Mouse (Mus musculus): ENCODE results near the gene Tmx1. TPM values are rescaled to one million over a fixed set of nuclear protein-coding genes. Genes with fewer than 3 reads are reported as not detected.

The Tmx1 gene
- polyA plus RNA-seq, 1 experiment = 11.4 TPM

- Histone ChIP-seq H3K27me3 (replicated peaks) (no peaks in the 10 kb centered on the region), H3K4me3 (replicated peaks) (peak overlapping the region; percentile 16), H3K9me3 (no peaks in the 10 kb centered on the region), H3K4me1 (peaks cover 30% of the 10 kb centered on the region), H3K36me3 (replicated peaks; ENCODE audit: low read length) (no peaks in the 10 kb centered on the region)
- TF ChIP-seq GATA1 (IDR thresholded peaks at IDR 0.05; ENCODE audit: borderline replicate concordance, low read length) = no peak
- TF ChIP-seq FLI1 (IDR thresholded peaks at IDR 0.05; ENCODE audit: low read length) = no peak
Observed at GRCm38 (mm10) chr12:70477593-70478287, 24.8 kb downstream of the Tmx1 start.

GRCm38 (mm10) chr12:70485956-70486355, 33.1 kb downstream of the Tmx1 start:
- H3K36me3 ChIP-seq (replicated peaks; ENCODE audit: low read length) = no peaks in the 10 kb centered on the region
- TF ChIP-seq FLI1 (IDR thresholded peaks at IDR 0.05; ENCODE audit: low read length) (no peak), GATA1 (IDR thresholded peaks at IDR 0.05; ENCODE audit: borderline replicate concordance, low read length) (no peak)
- H3K4me1 ChIP-seq = no peaks in the 10 kb centered on the region
- H3K9me3 ChIP-seq = no peaks in the 10 kb centered on the region
- peaks cover 5% of the 10 kb centered on the region for H3K27me3 ChIP-seq (replicated peaks)
- no peak overlapping the region for H3K4me3 ChIP-seq (replicated peaks)

- no peaks in the 10 kb centered on the region for H3K4me1 ChIP-seq
- no peak overlapping the region for H3K4me3 ChIP-seq (replicated peaks)
- no peaks in the 10 kb centered on the region for H3K36me3 ChIP-seq (replicated peaks; ENCODE audit: low read length)
- no peak for TF ChIP-seq FLI1 (IDR thresholded peaks at IDR 0.05; ENCODE audit: low read length)
- TF ChIP-seq GATA1 (IDR thresholded peaks at IDR 0.05; ENCODE audit: borderline replicate concordance, low read length) = no peak
- H3K27me3 ChIP-seq (replicated peaks) = peaks cover 5% of the 10 kb centered on the region
- no peaks in the 10 kb centered on the region for H3K9me3 ChIP-seq
Observed at GRCm38 (mm10) chr12:70486716-70487480, 34.0 kb downstream of the Tmx1 start.

- Histone ChIP-seq H3K4me3 (replicated peaks) (no peak overlapping the region), H3K27me3 (replicated peaks) (peaks cover 12% of the 10 kb centered on the region), H3K36me3 (replicated peaks; ENCODE audit: low read length) (no peaks in the 10 kb centered on the region), H3K9me3 (no peaks in the 10 kb centered on the region), H3K4me1 (peaks cover 11% of the 10 kb centered on the region)
- TF ChIP-seq GATA1 (IDR thresholded peaks at IDR 0.05; ENCODE audit: borderline replicate concordance, low read length) = no peak
- TF ChIP-seq FLI1 (IDR thresholded peaks at IDR 0.05; ENCODE audit: low read length) = no peak
Observed at GRCm38 (mm10) chr12:70492441-70492840, 39.5 kb downstream of the Tmx1 start.

GRCm38 (mm10) chr12:70494494-70495281, 41.8 kb downstream of the Tmx1 start:
- peaks cover 10% of the 10 kb centered on the region for H3K27me3 ChIP-seq (replicated peaks)
- no peak for TF ChIP-seq GATA1 (IDR thresholded peaks at IDR 0.05; ENCODE audit: borderline replicate concordance, low read length)
- no peak for TF ChIP-seq FLI1 (IDR thresholded peaks at IDR 0.05; ENCODE audit: low read length)
- peak overlapping the region; percentile 84 for H3K4me3 ChIP-seq (replicated peaks)
- H3K36me3 ChIP-seq (replicated peaks; ENCODE audit: low read length) = no peaks in the 10 kb centered on the region
- H3K4me1 ChIP-seq = peaks cover 11% of the 10 kb centered on the region
- peaks cover 6% of the 10 kb centered on the region for H3K9me3 ChIP-seq

- H3K4me3 ChIP-seq (replicated peaks) = no peak overlapping the region
- H3K4me1 ChIP-seq = peaks cover 11% of the 10 kb centered on the region
- H3K9me3 ChIP-seq = peaks cover 7% of the 10 kb centered on the region
- no peak for TF ChIP-seq FLI1 (IDR thresholded peaks at IDR 0.05; ENCODE audit: low read length)
- TF ChIP-seq GATA1 (IDR thresholded peaks at IDR 0.05; ENCODE audit: borderline replicate concordance, low read length) = no peak
- no peaks in the 10 kb centered on the region for H3K36me3 ChIP-seq (replicated peaks; ENCODE audit: low read length)
- H3K27me3 ChIP-seq (replicated peaks) = peaks cover 10% of the 10 kb centered on the region
Observed at GRCm38 (mm10) chr12:70495282-70495922, 42.5 kb downstream of the Tmx1 start.

GRCm38 (mm10) chr12:70498091-70498490, 45.2 kb downstream of the Tmx1 start:
- H3K9me3 ChIP-seq = peaks cover 7% of the 10 kb centered on the region
- H3K4me3 ChIP-seq (replicated peaks) = no peak overlapping the region
- H3K27me3 ChIP-seq (replicated peaks) = peaks cover 6% of the 10 kb centered on the region
- H3K36me3 ChIP-seq (replicated peaks; ENCODE audit: low read length) = no peaks in the 10 kb centered on the region
- peaks cover 11% of the 10 kb centered on the region for H3K4me1 ChIP-seq
- no peak for TF ChIP-seq GATA1 (IDR thresholded peaks at IDR 0.05; ENCODE audit: borderline replicate concordance, low read length)
- TF ChIP-seq FLI1 (IDR thresholded peaks at IDR 0.05; ENCODE audit: low read length) = no peak

- Histone ChIP-seq H3K4me1 (no peaks in the 10 kb centered on the region), H3K36me3 (replicated peaks; ENCODE audit: low read length) (no peaks in the 10 kb centered on the region), H3K4me3 (replicated peaks) (no peak overlapping the region), H3K9me3 (0 out of 2 replicates have a peak, but pooled peaks cover 4% of the 10 kb centered on the region), H3K27me3 (replicated peaks) (no peaks in the 10 kb centered on the region)
- TF ChIP-seq FLI1 (IDR thresholded peaks at IDR 0.05; ENCODE audit: low read length) (no peak), GATA1 (IDR thresholded peaks at IDR 0.05; ENCODE audit: borderline replicate concordance, low read length) (no peak)
Observed at GRCm38 (mm10) chr12:70505971-70506370, 53.1 kb downstream of the Tmx1 start.

GRCm38 (mm10) chr12:70512023-70512422, 59.1 kb downstream of the Tmx1 start:
- Histone ChIP-seq H3K27me3 (replicated peaks) (no peaks in the 10 kb centered on the region), H3K4me3 (replicated peaks) (no peak overlapping the region), H3K4me1 (no peaks in the 10 kb centered on the region), H3K36me3 (replicated peaks; ENCODE audit: low read length) (no peaks in the 10 kb centered on the region), H3K9me3 (0 out of 2 replicates have a peak, but pooled peaks cover 4% of the 10 kb centered on the region)
- TF ChIP-seq FLI1 (IDR thresholded peaks at IDR 0.05; ENCODE audit: low read length) (no peak), GATA1 (IDR thresholded peaks at IDR 0.05; ENCODE audit: borderline replicate concordance, low read length) (no peak)

Data from megakaryocyte, embryonic 14.5 days (primary cell).